Mouse (Mus musculus) leukemia stem cell, adult 10-12 weeks (primary cell): ENCODE measurements around the gene Prpmp5. TPM values are rescaled to one million over a fixed set of nuclear protein-coding genes. Genes with fewer than 3 reads are reported as not detected.

ENCODE experiments used
- polyA plus RNA-seq: library from polyadenylated mRNA; stranded (reverse); fragments of >175 nt; gene quantifications from 2 replicates; pipeline ENCODE4 v1.2.3, GENCODE M21; 2012; ENCODE audit warnings: low replicate concordance

Prpmp5 gene
- polyA plus RNA-seq: not detected in 2 replicates

GRCm38 (mm10) chr6:132314657-132315056 lies at the start of gene Prpmp5:
TSS of gene Prpmp5 (minus strand) at chr6:132314757.

GRCm38 (mm10) chr6:132364034-132364433 lies 49.5 kb upstream of the Prpmp5 start, which contains the start of gene Gm8882:
TSS of gene Gm8882 (minus strand) at chr6:132364134.

Other genes starting within 250 kb of the Prpmp5 start
- gene Prb1, start 104.2 kb downstream of the Prpmp5 start, polyA plus RNA-seq: not detected in 2 replicates
- gene Gm8882, start 49.4 kb upstream of the Prpmp5 start, polyA plus RNA-seq: 0.33 TPM in 1 of 2 replicates, not detected in the other